Mouse (Mus musculus) bone marrow, adult 2 months (tissue): ENCODE data around the gene Tex10.

Experiments
- CTCF ChIP-seq: fragments of 200-500 bp; IDR thresholded peaks from 2 replicates; pipeline ENCODE4 v1.5.1; 2011; ENCODE audit warnings: low read length, control low read depth; ENCODE audit not compliant: control insufficient read depth, insufficient read depth
- POLR2A ChIP-seq: fragments of 200-500 bp; IDR thresholded peaks from 2 replicates; pipeline ENCODE4 v1.6.1; 2011; ENCODE audit warnings: low read depth, mild to moderate bottlenecking, control low read depth, low read length, borderline replicate concordance; ENCODE audit not compliant: control insufficient read depth

DNA sequence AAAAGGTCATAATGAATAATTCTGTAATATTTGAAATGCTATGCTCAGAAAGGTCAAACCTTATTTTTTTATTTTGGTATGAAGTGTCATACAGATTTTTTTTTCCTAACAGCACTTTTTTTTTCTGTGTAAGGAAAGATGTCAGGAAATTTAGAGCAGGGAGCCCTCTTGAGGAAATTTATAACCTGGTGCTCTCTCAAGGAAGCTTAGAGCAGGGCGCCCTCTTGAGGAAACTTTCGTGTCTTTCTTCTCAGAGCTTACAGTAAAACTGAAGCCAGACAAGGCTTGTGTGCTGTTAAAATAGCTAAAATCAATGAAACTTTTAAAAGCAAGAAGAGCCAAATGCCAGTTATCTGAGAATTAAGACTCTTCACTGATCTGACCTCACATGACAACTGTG, 92.3 kb downstream of the Tex10 start:
- TF ChIP-seq POLR2A (no peak), CTCF (no peak)
